Mouse (Mus musculus) heart, embryonic 13.5 days (tissue): ENCODE results near the gene Tubb5. TPM values are rescaled to one million over a fixed set of nuclear protein-coding genes. Genes with fewer than 3 reads are reported as not detected.
"Not testable (repeated sequence)": the region's sequence is repeated elsewhere in the genome, so short reads cannot be mapped to it uniquely, and the experiment has no call there.

Source experiments
- ATAC-seq: fragments of 200-750 bp; cut with Nextera tagmentation; 2 replicates; pipeline ENCODE4 v1.8.0; 2017; ENCODE audit warnings: moderate TSS enrichment; ENCODE audit not compliant: insufficient number of reproducible peaks, low FRiP score, low TSS enrichment; ENCODE audit errors: extremely low read depth
- H3K27ac ChIP-seq: fragments of 300-500 bp; sonication (generic); replicated peaks from 2 replicates; pipeline ENCODE4 v1.5.1; 2015; ENCODE audit warnings: moderate library complexity, mild to moderate bottlenecking, inconsistent platforms
- H3K27me3 ChIP-seq: fragments of 300-500 bp; sonication (generic); replicated peaks from 2 replicates; pipeline ENCODE4 v1.6.1; 2015; ENCODE audit warnings: mild to moderate bottlenecking, inconsistent platforms
- H3K36me3 ChIP-seq: fragments of 300-500 bp; sonication (generic); 2 replicates; pipeline ENCODE4 v1.6.1; 2015; ENCODE audit warnings: mild to moderate bottlenecking, inconsistent platforms
- H3K4me1 ChIP-seq: fragments of 300-500 bp; sonication (generic); 2 replicates; pipeline ENCODE4 v1.6.1; 2015; ENCODE audit warnings: inconsistent platforms
- H3K4me2 ChIP-seq: fragments of 300-500 bp; sonication (generic); 2 replicates; pipeline ENCODE4 v1.6.1; 2015; ENCODE audit warnings: inconsistent platforms, mild to moderate bottlenecking, moderate library complexity
- H3K4me3 ChIP-seq: fragments of 300-500 bp; sonication (generic); 2 replicates; pipeline ENCODE4 v1.5.1; 2015; ENCODE audit warnings: moderate library complexity, mild to moderate bottlenecking, inconsistent platforms
- H3K9ac ChIP-seq: fragments of 300-500 bp; sonication (generic); 2 replicates; pipeline ENCODE4 v1.6.1; 2015; ENCODE audit warnings: inconsistent platforms, mild to moderate bottlenecking, moderate library complexity
- H3K9me3 ChIP-seq: fragments of 300-500 bp; sonication (generic); 2 replicates; pipeline ENCODE4 v1.6.1; 2016; ENCODE audit warnings: inconsistent platforms
- WGBS: fragments of 180-500 bp; shearing (Covaris S2); methylation state at CpG from one replicate; pipeline ENCODE4 v1.1.7; 2015; ENCODE audit warnings: mixed read lengths; 5-methylcytosine and 5-hydroxymethylcytosine counted together
- polyA plus RNA-seq: library from polyadenylated mRNA; unstranded; fragments of >200 nt; fragmentation: Nextera tagmentation; extraction: Ambion mirVana; gene quantifications from 2 replicates; pipeline ENCODE4 v1.2.1, GENCODE M21; 2015

The Tubb5 gene
- polyA plus RNA-seq, 1 experiment from 2014 or later, result 741 TPM

- H3K9me3 ChIP-seq, result no peaks in the 10 kb centered on the region
- ATAC-seq, result no peak
- H3K27ac ChIP-seq, result no peak overlapping the region
- H3K4me1 ChIP-seq, result no peaks in the 10 kb centered on the region
- H3K36me3 ChIP-seq, result peaks cover 96% of the 10 kb centered on the region
- no peak overlapping the region for H3K4me2 ChIP-seq
- no peak overlapping the region for H3K9ac ChIP-seq
- no peaks in the 10 kb centered on the region for H3K27me3 ChIP-seq
- no peak overlapping the region for H3K4me3 ChIP-seq
- 72% methylated on average over 3 of the region's 3 CpGs for WGBS
Measured at GRCm38 (mm10) chr17:35850974-35851373, 12.9 kb upstream of the Tubb5 start.

DNA sequence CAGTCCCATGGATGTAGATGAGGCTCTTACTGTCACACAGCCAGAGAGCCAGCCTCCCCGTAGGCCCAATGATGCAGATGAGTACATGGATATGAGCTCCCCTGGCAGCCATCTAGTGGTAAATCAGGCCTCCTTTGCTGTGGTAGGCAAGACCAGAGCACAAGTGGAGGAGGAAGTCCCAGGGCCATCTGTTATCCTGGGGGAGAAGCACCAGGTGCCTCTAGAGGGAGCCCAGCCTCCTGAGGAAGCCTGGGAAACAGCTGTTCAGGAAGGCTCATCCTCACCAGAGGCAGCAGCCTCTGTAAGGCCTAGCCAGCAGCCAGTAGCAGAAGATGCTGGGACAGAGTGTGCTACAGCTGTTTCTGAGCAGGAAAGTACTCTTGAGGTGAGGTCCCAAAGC is 10.0 kb upstream of the Tubb5 start:
- no peaks in the 10 kb centered on the region for H3K9me3 ChIP-seq
- no peak overlapping the region for H3K27ac ChIP-seq
- 48% methylated on average over 1 of the region's 1 CpGs for WGBS
- no peak for ATAC-seq
- H3K4me3 ChIP-seq, result no peak overlapping the region
- H3K4me2 ChIP-seq, result no peak overlapping the region
- peaks cover 89% of the 10 kb centered on the region for H3K36me3 ChIP-seq
- no peaks in the 10 kb centered on the region for H3K27me3 ChIP-seq
- H3K4me1 ChIP-seq, result peaks cover 1% of the 10 kb centered on the region; the same call in 1 of the 2 replicates
- H3K9ac ChIP-seq, result peak overlapping the region; percentile 24

GRCm38 (mm10) chr17:35843514-35843913 is 5.4 kb upstream of the Tubb5 start:
- no peaks in the 10 kb centered on the region for H3K9me3 ChIP-seq
- no peak overlapping the region for H3K4me2 ChIP-seq
- peaks cover 27% of the 10 kb centered on the region for H3K4me1 ChIP-seq
- no peaks in the 10 kb centered on the region for H3K27me3 ChIP-seq
- no peak overlapping the region for H3K4me3 ChIP-seq
- no peak overlapping the region for H3K27ac ChIP-seq
- no peak overlapping the region; the same call in 1 of the 2 replicates for H3K9ac ChIP-seq
- WGBS, result 93% methylated on average over 3 of the region's 3 CpGs
- no peak for ATAC-seq
- H3K36me3 ChIP-seq, result peaks cover 45% of the 10 kb centered on the region

DNA sequence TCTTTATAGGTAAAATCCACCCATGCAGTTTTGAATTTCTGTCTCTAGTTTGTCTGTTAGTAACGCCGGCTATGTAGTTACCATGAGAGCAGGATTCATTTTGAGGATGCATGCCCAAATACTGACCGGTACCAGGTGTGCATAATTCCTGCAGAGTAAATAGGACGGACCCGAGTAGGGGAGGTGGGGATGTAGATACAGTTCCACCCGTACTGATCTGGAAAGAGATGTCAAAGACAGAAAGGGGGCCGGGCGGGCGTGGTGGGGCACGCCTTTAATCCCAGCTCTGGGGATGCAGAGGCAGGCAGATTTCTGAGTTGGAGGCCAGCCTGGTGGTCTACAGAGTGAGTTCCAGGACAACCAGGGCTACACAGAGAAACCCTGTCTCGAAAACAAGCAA is 3.9 kb upstream of the Tubb5 start:
- H3K9ac ChIP-seq, result peak overlapping the region; percentile 85
- H3K4me3 ChIP-seq, result peak overlapping the region; percentile 68
- H3K4me1 ChIP-seq, result peaks cover 27% of the 10 kb centered on the region
- no peaks in the 10 kb centered on the region for H3K27me3 ChIP-seq
- 14% methylated on average over 11 of the region's 11 CpGs for WGBS
- peaks cover 30% of the 10 kb centered on the region for H3K36me3 ChIP-seq
- ATAC-seq, result no peak
- peak overlapping the region; percentile 82 for H3K4me2 ChIP-seq
- peak overlapping the region; percentile 84 for H3K27ac ChIP-seq
- H3K9me3 ChIP-seq, result no peaks in the 10 kb centered on the region

- Histone ChIP-seq H3K36me3 (peaks cover 28% of the 10 kb centered on the region), H3K4me1 (peaks cover 30% of the 10 kb centered on the region), H3K27ac (peak within 1 kb of the TSS; percentile 84), H3K9me3 (no peaks in the 10 kb centered on the region), H3K27me3 (no peaks in the 10 kb centered on the region), H3K4me3 (peak within 1 kb of the TSS; percentile 68), H3K4me2 (peak within 1 kb of the TSS; percentile 82), H3K9ac (peak within 1 kb of the TSS; percentile 85)
- ATAC-seq, result peak; percentile 85
- WGBS, result under 1% methylated on average over 59 of the region's 59 CpGs
Measured at GRCm38 (mm10) chr17:35841076-35841950, 3.2 kb upstream of the Tubb5 start, which contains the start of gene Mdc1. TSS of gene Mdc1 (plus strand) at chr17:35841515.

DNA sequence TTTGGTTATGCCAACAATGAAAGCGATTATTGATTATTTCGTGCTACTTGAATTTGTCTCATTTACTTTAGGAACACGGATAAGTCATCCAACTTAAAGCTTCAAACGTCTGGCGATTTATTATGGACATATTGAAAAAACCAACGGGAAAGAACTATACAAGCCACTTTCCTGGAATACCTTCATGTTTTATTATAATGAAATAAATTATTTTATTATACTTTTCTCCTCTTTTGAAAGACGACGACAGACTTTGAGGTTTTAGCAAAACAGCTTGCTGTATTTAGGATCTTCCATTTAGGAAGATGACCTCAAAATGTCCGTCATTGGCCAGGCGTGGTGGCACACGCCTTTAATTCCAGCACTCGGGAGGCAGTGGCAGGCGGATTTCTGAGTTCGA is 2.5 kb upstream of the Tubb5 start:
- WGBS, result 53% methylated on average over 14 of the region's 14 CpGs
- Histone ChIP-seq H3K9me3 (no peaks in the 10 kb centered on the region), H3K4me2 (peak overlapping the region; percentile 82), H3K36me3 (peaks cover 28% of the 10 kb centered on the region), H3K4me3 (peak overlapping the region; percentile 68), H3K9ac (peak overlapping the region; percentile 74), H3K4me1 (peaks cover 38% of the 10 kb centered on the region), H3K27me3 (no peaks in the 10 kb centered on the region), H3K27ac (peak overlapping the region; percentile 73)
- ATAC-seq, result no peak

- WGBS, result 54% methylated on average over 3 of the region's 3 CpGs
- not testable (repeated sequence) for ATAC-seq
- H3K36me3 ChIP-seq, result peaks cover 30% of the 10 kb centered on the region
Measured at GRCm38 (mm10) chr17:35839002-35839401, 896 bp upstream of the Tubb5 start.

GRCm38 (mm10) chr17:35838570-35838969 is 464 bp upstream of the Tubb5 start:
- ATAC-seq, result no peak
- peak overlapping the region; percentile 94 for H3K4me3 ChIP-seq
- H3K27ac ChIP-seq, result peak overlapping the region; percentile 99
- H3K36me3 ChIP-seq, result peaks cover 33% of the 10 kb centered on the region
- WGBS, result 4% methylated on average over 5 of the region's 5 CpGs
- H3K4me1 ChIP-seq, result peaks cover 57% of the 10 kb centered on the region
- no peaks in the 10 kb centered on the region for H3K9me3 ChIP-seq
- peak overlapping the region; percentile 90 for H3K4me2 ChIP-seq
- H3K27me3 ChIP-seq, result no peaks in the 10 kb centered on the region
- H3K9ac ChIP-seq, result peak overlapping the region; percentile 82

More at GRCm38 (mm10) chr17:35839002-35839401, 896 bp upstream of the Tubb5 start:
- H3K27me3 ChIP-seq, H3K9me3 ChIP-seq: not testable (repeated sequence)
- peak overlapping the region; percentile 94 for H3K4me3 ChIP-seq
- H3K4me2 ChIP-seq, result peak overlapping the region; percentile 90
- H3K4me1 ChIP-seq, result peaks cover 53% of the 10 kb centered on the region
- H3K27ac ChIP-seq, result peak overlapping the region; percentile 99
- peak overlapping the region; percentile 82 for H3K9ac ChIP-seq

GRCm38 (mm10) chr17:35837487-35837886 is 619 bp downstream of the Tubb5 start:
- under 1% methylated on average over 18 of the region's 18 CpGs for WGBS
- peak overlapping the region; percentile 99 for H3K27ac ChIP-seq
- no peak for ATAC-seq

GRCm38 (mm10) chr17:35836991-35837422 is 1.1 kb downstream of the Tubb5 start:
- Histone ChIP-seq H3K27me3 (no peaks in the 10 kb centered on the region), H3K4me1 (peaks cover 50% of the 10 kb centered on the region), H3K4me2 (peak overlapping the region; percentile 90), H3K9me3 (no peaks in the 10 kb centered on the region), H3K36me3 (peaks cover 48% of the 10 kb centered on the region), H3K4me3 (peak overlapping the region; percentile 94), H3K9ac (peak overlapping the region; percentile 99), H3K27ac (peak overlapping the region; percentile 99)
- WGBS, result under 1% methylated on average over 25 of the region's 25 CpGs
- ATAC-seq, result peak; percentile 71

More at GRCm38 (mm10) chr17:35837487-35837886, 619 bp downstream of the Tubb5 start:
- H3K9ac ChIP-seq, result peak overlapping the region; percentile 99
- peaks cover 44% of the 10 kb centered on the region for H3K36me3 ChIP-seq
- H3K4me3 ChIP-seq, result peak overlapping the region; percentile 94
- H3K27me3 ChIP-seq, result no peaks in the 10 kb centered on the region
- H3K4me2 ChIP-seq, result peak overlapping the region; percentile 90
- H3K4me1 ChIP-seq, result peaks cover 55% of the 10 kb centered on the region
- H3K9me3 ChIP-seq, result no peaks in the 10 kb centered on the region

GRCm38 (mm10) chr17:35836178-35836965 is 1.7 kb downstream of the Tubb5 start:
- 7% methylated on average over 24 of the region's 24 CpGs for WGBS
- H3K9ac ChIP-seq, result peak overlapping the region; percentile 99
- H3K4me3 ChIP-seq, result peak overlapping the region; percentile 94
- peak overlapping the region; percentile 99 for H3K27ac ChIP-seq
- ATAC-seq, result no peak
- no peaks in the 10 kb centered on the region for H3K27me3 ChIP-seq
- H3K4me1 ChIP-seq, result peaks cover 49% of the 10 kb centered on the region
- H3K9me3 ChIP-seq, result no peaks in the 10 kb centered on the region
- peaks cover 55% of the 10 kb centered on the region for H3K36me3 ChIP-seq
- H3K4me2 ChIP-seq, result peak overlapping the region; percentile 90
